Mouse (Mus musculus) intestine, embryonic 14.5 days (tissue): ENCODE data around the gene Hnrnpk. TPM values are rescaled to one million over a fixed set of nuclear protein-coding genes. Genes with fewer than 3 reads are reported as not detected.
"Not testable (repeated sequence)": the region's sequence is repeated elsewhere in the genome, so short reads cannot be mapped to it uniquely, and the experiment has no call there.

Source experiments
- ATAC-seq: fragments of 200-750 bp; cut with Nextera tagmentation; replicated peaks from 2 replicates; pipeline ENCODE4 v1.8.0; 2017; ENCODE audit warnings: low read depth, moderate number of reproducible peaks, moderate TSS enrichment, moderate library complexity; ENCODE audit not compliant: low FRiP score, low TSS enrichment
- DNase-seq: peaks from one replicate; pipeline ENCODE4 v3.0.0-alpha.2; 2018; ENCODE audit warnings: low spot score
- H3K27ac ChIP-seq: fragments of 300-500 bp; sonication (generic); 2 replicates; pipeline ENCODE4 v1.5.1; 2014; ENCODE audit warnings: low read depth, mild to moderate bottlenecking, control low read depth
- H3K27me3 ChIP-seq: fragments of 300-500 bp; sonication (generic); replicated peaks from 2 replicates; pipeline ENCODE4 v1.6.1; 2014; ENCODE audit warnings: low read length, control low read depth; ENCODE audit not compliant: control insufficient read depth, insufficient read depth
- H3K36me3 ChIP-seq: fragments of 300-500 bp; sonication (generic); 2 replicates; pipeline ENCODE4 v1.6.1; 2014; ENCODE audit warnings: low read length, control low read depth; ENCODE audit not compliant: control insufficient read depth, insufficient read depth
- H3K4me1 ChIP-seq: fragments of 300-500 bp; sonication (generic); replicated peaks from 2 replicates; pipeline ENCODE4 v1.6.1; 2014; ENCODE audit warnings: low read length, control low read depth, mixed read lengths; ENCODE audit not compliant: control insufficient read depth, insufficient read depth
- H3K4me2 ChIP-seq: fragments of 300-500 bp; sonication (generic); 2 replicates; pipeline ENCODE4 v1.6.1; 2014; ENCODE audit warnings: low read length
- H3K4me3 ChIP-seq: fragments of 300-500 bp; sonication (generic); 2 replicates; pipeline ENCODE4 v1.5.1; 2014; ENCODE audit warnings: low read depth, low read length, control low read depth, mixed read lengths
- H3K9ac ChIP-seq: fragments of 300-500 bp; sonication (generic); 2 replicates; pipeline ENCODE4 v1.6.1; 2014; ENCODE audit warnings: mild to moderate bottlenecking, low read length
- H3K9me3 ChIP-seq: fragments of 300-500 bp; sonication (generic); 2 replicates; pipeline ENCODE4 v1.6.1; 2016; ENCODE audit warnings: low read length, control low read depth; ENCODE audit not compliant: control insufficient read depth
- WGBS: fragments of 180-500 bp; shearing (Covaris S2); extraction: QIAGEN DNeasy Blood & Tissue Kit; methylation state at CpG from one replicate; pipeline ENCODE4 v1.1.7; 2014; 5-methylcytosine and 5-hydroxymethylcytosine counted together
- polyA plus RNA-seq: library from polyadenylated mRNA; unstranded; fragments of >200 nt; fragmentation: Nextera tagmentation; extraction: Ambion mirVana; gene quantifications from 2 replicates; pipeline ENCODE4 v1.2.1, GENCODE M21; 2014

The Hnrnpk gene
- polyA plus RNA-seq, 1 experiment from 2014 or later = 1,414 TPM

DNA sequence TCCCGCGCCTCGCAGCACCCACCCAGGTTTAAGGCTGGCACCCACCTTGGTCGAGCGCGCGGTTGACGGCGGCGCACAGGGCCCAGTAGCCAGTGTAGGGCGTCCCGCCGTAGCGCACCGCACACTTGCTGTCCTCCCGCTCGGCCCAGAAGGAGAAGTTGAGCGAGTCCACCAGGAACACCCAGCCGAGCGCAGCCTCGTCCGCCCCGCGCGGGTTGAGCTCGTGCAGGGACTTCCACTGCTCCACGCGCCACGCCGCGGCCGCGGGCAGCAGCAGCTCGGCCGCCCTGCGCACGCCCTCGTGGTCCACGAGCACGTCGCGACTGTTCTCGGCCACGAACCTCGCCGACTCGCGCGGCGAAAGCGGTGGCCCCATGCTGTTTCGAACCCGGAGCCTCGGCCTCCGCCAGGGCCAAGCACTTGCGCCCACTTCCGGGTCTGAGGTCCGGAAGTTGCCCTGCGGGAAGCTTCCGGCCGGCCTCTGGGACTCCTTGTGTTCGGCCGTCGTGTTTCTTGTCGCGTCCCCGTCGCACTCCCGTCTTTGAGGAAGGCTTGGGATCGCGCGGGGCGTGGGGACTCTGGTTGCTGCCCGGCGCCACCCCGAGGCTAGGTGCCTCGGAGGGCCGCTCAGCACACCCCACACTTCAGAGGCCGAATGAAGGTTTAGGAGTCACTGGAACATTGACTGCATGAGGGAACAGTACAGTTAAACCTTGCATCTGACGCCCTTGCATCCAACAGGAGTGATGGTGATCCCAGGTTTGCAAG is 18.2 kb downstream of the Hnrnpk start, which contains the start of gene 2210016F16Rik:
2210016F16Rik (minus strand) TSS at position 447 of the 768 bp plus-strand sequence.
- Histone ChIP-seq H3K27me3 (no peaks in the 10 kb centered on the region), H3K27ac (peak within 1 kb of the TSS; percentile 36; the same call in 1 of the 2 replicates), H3K4me2 (peak within 1 kb of the TSS; percentile 60), H3K9me3 (peaks cover 13% of the 10 kb centered on the region), H3K36me3 (peaks cover 26% of the 10 kb centered on the region), H3K4me3 (peak within 1 kb of the TSS; percentile 70), H3K9ac (peak within 1 kb of the TSS; percentile 70), H3K4me1 (no peaks in the 10 kb centered on the region)
- 3% methylated on average over 80 of the region's 80 CpGs for WGBS
- peak; percentile 54 for ATAC-seq
- DNase-seq = peak; percentile 84

DNA sequence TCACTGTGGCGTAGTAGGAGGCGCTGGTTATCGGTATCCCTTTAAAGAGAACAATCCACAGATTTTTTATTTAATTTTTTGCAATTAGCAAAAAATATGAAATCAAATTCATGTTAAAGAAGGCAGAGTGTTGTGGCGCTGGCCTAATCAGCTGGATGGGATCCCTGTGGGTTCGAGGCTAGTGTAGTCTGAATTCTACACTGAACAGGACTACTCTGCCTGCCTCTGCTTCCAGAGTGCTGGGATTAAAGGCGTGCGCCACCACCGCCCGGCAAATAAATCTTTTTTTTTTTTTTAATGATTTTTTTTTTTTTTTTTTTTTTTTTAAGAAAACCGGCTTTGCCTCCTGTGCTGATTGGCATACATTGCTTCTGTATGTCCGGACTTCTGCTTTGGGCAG is 18.8 kb downstream of the Hnrnpk start:
- 41% methylated on average over 11 of the region's 11 CpGs for WGBS
- peak overlapping the region; percentile 70 for H3K4me3 ChIP-seq
- ATAC-seq (peak; percentile 30; the same call in 1 of the 2 replicates), DNase-seq (no peak)
- H3K4me1 ChIP-seq = no peaks in the 10 kb centered on the region
- peak overlapping the region; percentile 60 for H3K4me2 ChIP-seq
- H3K27me3 ChIP-seq = no peaks in the 10 kb centered on the region
- H3K9ac ChIP-seq = peak overlapping the region; percentile 70
- H3K9me3 ChIP-seq = peaks cover 14% of the 10 kb centered on the region
- peaks cover 21% of the 10 kb centered on the region for H3K36me3 ChIP-seq
- no peak overlapping the region for H3K27ac ChIP-seq

DNA sequence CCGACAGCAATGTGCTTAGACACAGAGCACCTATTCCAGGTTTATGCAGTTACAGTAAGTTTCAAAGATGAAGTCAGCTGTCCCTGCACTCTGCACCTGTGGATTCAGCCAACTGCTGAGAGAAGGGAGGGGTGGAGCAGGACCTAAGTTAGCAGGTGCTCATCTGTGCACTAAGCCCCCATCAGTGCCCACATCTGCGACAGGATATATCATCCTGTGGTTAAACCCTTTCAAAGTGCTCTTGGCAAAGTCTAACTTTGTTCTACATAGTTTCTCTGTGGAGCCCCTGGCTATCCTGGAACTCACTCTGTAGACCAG is 30.0 kb downstream of the Hnrnpk start:
- H3K4me3 ChIP-seq = no peak overlapping the region
- no peaks in the 10 kb centered on the region for H3K4me1 ChIP-seq
- no peaks in the 10 kb centered on the region for H3K27me3 ChIP-seq
- DNase-seq (no peak), ATAC-seq (no peak)
- no peaks in the 10 kb centered on the region for H3K36me3 ChIP-seq
- H3K9ac ChIP-seq = no peak overlapping the region
- no peak overlapping the region for H3K4me2 ChIP-seq
- H3K9me3 ChIP-seq = no peaks in the 10 kb centered on the region; the same call in 1 of the 2 replicates
- no peak overlapping the region for H3K27ac ChIP-seq
- 86% methylated on average over 2 of the region's 2 CpGs for WGBS

DNA sequence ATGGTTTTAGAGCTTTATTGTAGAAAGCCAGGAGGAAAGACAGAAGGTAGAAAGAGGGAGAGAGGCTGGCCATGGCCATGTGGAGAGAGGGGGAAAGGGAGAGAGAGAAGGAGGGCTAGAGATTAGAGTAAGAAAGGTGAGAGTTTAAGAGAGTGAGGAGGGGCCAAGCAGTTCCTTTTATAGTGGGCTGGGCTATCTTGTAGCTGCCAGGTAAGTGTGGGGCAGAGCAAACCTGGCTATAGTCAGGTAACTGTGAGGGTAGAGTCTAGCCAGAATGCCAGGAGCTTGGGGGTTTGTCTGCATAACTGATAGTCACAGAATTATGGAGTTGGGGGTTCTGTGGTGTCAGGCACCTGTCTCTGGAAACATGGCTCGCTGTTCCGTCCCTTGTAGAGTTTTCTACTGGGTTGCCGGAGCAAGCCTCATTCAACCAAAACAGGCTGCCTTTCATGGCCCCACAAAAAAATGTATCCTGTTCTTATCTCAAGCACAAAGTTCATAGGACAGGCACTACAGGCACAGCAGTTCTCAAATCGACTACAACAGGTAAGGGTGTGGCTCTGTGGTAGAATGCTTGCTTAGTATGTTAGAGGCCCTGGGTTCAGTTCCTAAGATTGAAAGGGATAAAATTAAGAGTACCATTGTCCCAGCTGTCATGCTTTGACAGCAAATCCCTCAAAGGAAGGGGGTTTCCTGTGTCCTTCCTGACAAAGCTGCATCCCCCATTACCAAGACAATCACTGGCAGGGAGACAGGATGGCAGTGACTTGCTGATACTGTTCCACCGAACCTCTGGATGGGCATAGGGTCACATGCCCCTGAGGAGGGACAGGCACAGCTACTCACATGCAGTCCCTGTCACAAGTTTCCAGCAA is 30.6 kb downstream of the Hnrnpk start:
- Histone ChIP-seq H3K9me3 (no peaks in the 10 kb centered on the region; the same call in 1 of the 2 replicates), H3K27ac (no peak overlapping the region), H3K9ac (no peak overlapping the region), H3K27me3 (no peaks in the 10 kb centered on the region), H3K36me3 (no peaks in the 10 kb centered on the region), H3K4me3 (no peak overlapping the region), H3K4me2 (no peak overlapping the region), H3K4me1 (no peaks in the 10 kb centered on the region)
- DNase-seq = no peak
- 81% methylated on average over 5 of the region's 5 CpGs for WGBS
- ATAC-seq = no peak

DNA sequence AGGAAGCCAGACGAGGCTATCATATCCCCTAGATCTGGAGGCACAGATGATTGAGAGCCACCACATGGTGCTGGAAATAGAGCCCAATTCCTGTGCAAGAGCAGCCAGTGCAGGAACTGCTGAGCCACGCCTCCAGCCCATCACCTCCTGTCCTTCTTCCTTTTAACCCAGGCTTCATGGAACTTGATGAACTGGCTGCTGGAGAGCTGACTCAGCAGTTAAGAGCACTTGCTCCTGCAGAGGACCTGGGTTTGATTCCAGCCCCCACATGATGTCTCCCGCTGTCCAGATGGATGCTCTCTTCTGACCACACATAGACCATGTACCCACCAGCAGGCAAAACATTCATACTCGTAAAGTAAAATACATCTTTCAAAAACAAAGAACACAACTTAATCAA is 34.3 kb downstream of the Hnrnpk start:
- Histone ChIP-seq H3K4me3 (no peak overlapping the region), H3K27me3 (no peaks in the 10 kb centered on the region), H3K4me1 (no peaks in the 10 kb centered on the region), H3K9me3 (no peaks in the 10 kb centered on the region), H3K4me2 (no peak overlapping the region), H3K36me3 (no peaks in the 10 kb centered on the region), H3K9ac (no peak overlapping the region), H3K27ac (no peak overlapping the region)
- ATAC-seq = no peak
- no peak for DNase-seq
- WGBS = 65% methylated on average over 4 of the region's 4 CpGs

DNA sequence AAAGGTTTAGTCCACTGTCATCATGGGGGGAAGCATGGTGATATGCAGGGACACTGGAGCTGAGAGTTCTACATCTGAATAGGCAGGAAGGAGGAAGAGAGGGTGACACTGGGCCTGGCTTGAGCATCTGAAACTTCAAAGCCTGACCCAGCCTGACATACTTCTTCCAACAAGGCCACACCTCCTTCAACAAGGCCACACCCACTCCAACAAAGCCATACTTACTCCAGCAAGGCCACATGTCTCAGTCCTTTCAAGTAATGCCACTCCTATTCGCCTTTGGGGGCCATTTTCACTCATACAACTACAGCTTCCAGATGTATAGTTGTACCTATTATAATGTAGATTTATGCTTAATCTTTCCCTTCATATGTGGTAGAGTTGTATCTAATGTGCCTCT is 35.5 kb downstream of the Hnrnpk start:
- no peak for ATAC-seq
- peak; percentile 10 for DNase-seq
- H3K36me3 ChIP-seq = no peaks in the 10 kb centered on the region
- no peaks in the 10 kb centered on the region for H3K9me3 ChIP-seq
- no peaks in the 10 kb centered on the region for H3K4me1 ChIP-seq
- 74% methylated on average over 1 of the region's 1 CpGs for WGBS
- no peak overlapping the region for H3K4me3 ChIP-seq
- H3K27ac ChIP-seq = no peak overlapping the region
- no peak overlapping the region for H3K9ac ChIP-seq
- H3K27me3 ChIP-seq = no peaks in the 10 kb centered on the region
- H3K4me2 ChIP-seq = no peak overlapping the region

DNA sequence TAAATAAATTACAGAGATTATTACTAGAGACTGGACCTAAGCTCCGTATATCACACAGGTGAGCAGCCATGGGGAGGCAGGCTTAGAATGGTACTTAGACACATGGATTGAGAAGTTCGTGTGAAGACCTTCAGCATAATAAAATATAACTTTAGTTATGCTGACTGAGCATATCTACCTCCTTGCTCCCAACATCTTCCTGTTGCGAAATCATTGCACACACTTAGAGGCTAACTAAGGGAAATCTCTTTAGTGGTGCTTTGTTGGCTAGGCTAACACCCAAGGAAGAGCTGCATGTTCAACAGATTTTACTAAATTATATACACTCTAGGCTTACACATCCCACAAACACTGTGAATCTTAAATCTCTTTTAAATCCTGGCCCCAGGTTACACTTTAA is 36.8 kb downstream of the Hnrnpk start:
- ATAC-seq = no peak
- no peak for DNase-seq
- Histone ChIP-seq H3K4me3 (no peak overlapping the region), H3K27ac (no peak overlapping the region), H3K9me3 (no peaks in the 10 kb centered on the region), H3K9ac (no peak overlapping the region), H3K27me3 (no peaks in the 10 kb centered on the region), H3K36me3 (no peaks in the 10 kb centered on the region), H3K4me1 (no peaks in the 10 kb centered on the region), H3K4me2 (no peak overlapping the region)
- whole genome bisulfite sequencing = 80% methylated on average over 3 of the region's 3 CpGs

DNA sequence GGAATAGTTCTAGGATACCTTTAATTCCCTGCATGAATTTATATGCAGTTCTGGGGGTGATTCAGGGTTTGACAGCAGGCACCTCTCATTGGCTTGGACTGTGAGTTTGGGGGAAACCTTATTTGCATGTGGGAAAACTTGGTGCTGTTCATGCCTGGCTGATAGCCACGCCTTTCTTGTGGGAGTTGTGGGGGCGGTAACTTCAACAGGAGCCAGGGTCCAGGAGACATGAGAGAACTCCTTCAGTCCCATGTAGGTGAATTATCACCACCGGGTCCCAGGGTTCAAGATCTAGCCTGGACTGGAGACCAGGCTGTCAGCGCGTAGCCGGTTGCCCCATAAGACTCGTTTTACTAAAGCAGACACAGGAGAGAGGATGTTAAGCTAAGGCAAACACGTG is 38.0 kb downstream of the Hnrnpk start:
- H3K4me2 ChIP-seq, ATAC-seq, H3K9ac ChIP-seq, H3K36me3 ChIP-seq, H3K27me3 ChIP-seq, H3K4me3 ChIP-seq, H3K4me1 ChIP-seq, H3K9me3 ChIP-seq, DNase-seq, H3K27ac ChIP-seq: not testable (repeated sequence)
- WGBS = 80% methylated on average over 8 of the region's 8 CpGs
